Mouse (Mus musculus): Measurements from ENCODE around the gene Ctcf. TPM values are rescaled to one million over a fixed set of nuclear protein-coding genes. Genes with fewer than 3 reads are reported as not detected.
"Not testable (repeated sequence)": the region's sequence is repeated elsewhere in the genome, so short reads cannot be mapped to it uniquely, and the experiment has no call there.

Gene Ctcf
- 10 to 100 TPM; 53.0 to 62.3 TPM for total RNA-seq (2021)
- long read RNA-seq, experiment 1, partial matches to known transcripts = 17 of 25 reads
- long read RNA-seq, experiment 1, other reads (novel, unspliced or antisense) = 6 of 25 reads
- long read RNA-seq, experiment 2, transcript Ctcf-201 (12 exons, 3,782 nt) = major isoform, 9 of 17 reads
- long read RNA-seq, experiment 2, partial matches to known transcripts = 4 of 17 reads
- long read RNA-seq, experiment 2, other reads (novel, unspliced or antisense) = 4 of 17 reads

GRCm38 (mm10) chr8:105636018-105636962 lies at the start of gene Ctcf:
Gene Ctcf, plus strand, starts transcription at chr8:105636568.
- peak; percentile 94 for DNase-seq

- no peak for DNase-seq
These were observed 43.9 kb upstream of the Ctcf start for GRCm38 (mm10) chr8:105592431-105592830.

GRCm38 (mm10) chr8:105593859-105594258 lies 42.5 kb upstream of the Ctcf start:
- peak; percentile 56 for DNase-seq

- no peak for DNase-seq
These were observed 41.7 kb upstream of the Ctcf start for GRCm38 (mm10) chr8:105594451-105595242.

- DNase-seq = peak; percentile 81
These were observed 39.9 kb upstream of the Ctcf start for GRCm38 (mm10) chr8:105596362-105597034.

GRCm38 (mm10) chr8:105598777-105599176 lies 37.6 kb upstream of the Ctcf start:
- no peak for DNase-seq

GRCm38 (mm10) chr8:105601301-105601700 lies 35.1 kb upstream of the Ctcf start:
- no peak for DNase-seq

- DNase-seq = not testable (repeated sequence)
These were observed 33.8 kb upstream of the Ctcf start for GRCm38 (mm10) chr8:105602540-105602939.

GRCm38 (mm10) chr8:105604804-105605381 lies 31.5 kb upstream of the Ctcf start, which contains the start of gene Ripor1:
Gene Ripor1, plus strand, starts transcription at chr8:105605255.
- DNase-seq = peak; percentile 90

GRCm38 (mm10) chr8:105605491-105606188 lies 30.7 kb upstream of the Ctcf start:
- peak; percentile 65 for DNase-seq

GRCm38 (mm10) chr8:105606189-105607023 lies 30.0 kb upstream of the Ctcf start:
- DNase-seq = peak; percentile 85

GRCm38 (mm10) chr8:105607062-105607461 lies 29.3 kb upstream of the Ctcf start:
- DNase-seq = no peak

GRCm38 (mm10) chr8:105607684-105608083 lies 28.7 kb upstream of the Ctcf start:
- DNase-seq = peak; percentile 46

GRCm38 (mm10) chr8:105609355-105609754 lies 27.0 kb upstream of the Ctcf start:
- no peak for DNase-seq

GRCm38 (mm10) chr8:105609771-105610170 lies 26.6 kb upstream of the Ctcf start:
- no peak for DNase-seq

GRCm38 (mm10) chr8:105611836-105612235 lies 24.5 kb upstream of the Ctcf start:
- DNase-seq = no peak

GRCm38 (mm10) chr8:105613037-105613436 lies 23.3 kb upstream of the Ctcf start:
- DNase-seq = peak; percentile 76

- peak; percentile 83 for DNase-seq
These were observed 22.4 kb upstream of the Ctcf start for GRCm38 (mm10) chr8:105613830-105614511.

- no peak for DNase-seq
These were observed 20.4 kb upstream of the Ctcf start for GRCm38 (mm10) chr8:105615942-105616341.
